In the genomic region with DNA sequence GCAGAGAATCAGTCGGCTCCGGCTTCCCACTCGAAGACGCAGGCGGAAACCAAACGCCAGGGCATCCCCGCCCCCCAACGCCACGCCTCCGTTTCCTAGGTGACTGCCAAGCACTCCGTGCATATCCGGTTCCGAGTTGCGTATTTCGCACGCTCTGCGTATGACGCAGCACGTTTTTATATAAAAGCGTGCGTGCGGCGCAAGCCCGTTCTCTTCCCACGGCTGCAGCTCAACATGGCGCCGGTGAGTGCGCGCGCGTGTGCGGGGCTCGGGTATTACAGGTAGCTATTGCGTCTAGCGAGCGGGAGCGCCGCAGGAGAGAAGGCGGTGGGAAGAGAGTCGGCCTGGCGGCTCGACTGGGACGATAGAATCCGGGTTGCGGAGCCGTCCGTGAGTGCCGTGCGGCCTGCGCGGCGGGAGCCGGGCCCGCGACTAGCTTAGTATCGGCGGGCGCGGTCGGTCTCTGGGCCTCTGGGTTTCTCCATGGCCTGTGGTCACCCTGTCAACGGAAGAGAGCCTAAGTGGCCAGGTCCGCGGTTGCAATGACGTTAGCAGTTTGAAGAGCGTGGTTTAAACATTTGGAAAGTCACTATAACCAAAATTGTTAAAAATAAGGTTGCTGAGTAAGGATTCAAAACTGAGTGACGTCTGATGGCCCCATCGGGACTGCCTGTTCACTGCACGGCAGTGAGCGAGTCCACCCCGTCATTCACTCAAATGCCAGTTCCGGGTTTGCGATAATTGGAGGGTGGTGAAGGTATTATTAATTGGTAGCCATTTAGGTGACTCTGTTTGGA, we compare ENCODE assay signal across 8 mouse cellular contexts. TPM values are rescaled to one million over a fixed set of nuclear protein-coding genes. Genes with fewer than 3 reads are reported as not detected.
A peak's percentile ranks its signal among the peaks of the same experiment; 100 is the strongest.
DNase-seq lines count a peak whose midpoint lies in the region; ATAC-seq and TF ChIP-seq lines count a peak whose summit lies in the region.

A gene (plus strand): TSS at position 136 of the 797 bp plus-strand sequence.

- peaks cover 5% of the 10 kb centered on the region; the same call in 1 of the 2 replicates for H3K36me3 ChIP-seq in hindbrain, postnatal 0 days (ENCODE audit: insufficient read depth, low read length)

- intact Hi-C loops in gastrocnemius, adult 2 months (cut with DNase I): no loop called here
- intact Hi-C loops in left cerebral cortex, adult 2 months (cut with DNase I): loop anchor here (1.0 to 10.0 kb wide), 3 partner anchors 24 to 1989 kb away; a partner anchor contains a TSS

- under 1% methylated on average over 72 of the region's 72 CpGs for WGBS in hindbrain, postnatal 0 days

- no peaks in the 10 kb centered on the region for H3K9me3 ChIP-seq in hindbrain, postnatal 0 days (ENCODE audit: low read length)

- H3K4me3 ChIP-seq in gastrocnemius, adult 2 months: peak within 1 kb of the TSS; percentile 92
- peak within 1 kb of the TSS; percentile 78 for H3K4me3 ChIP-seq in hindbrain, postnatal 0 days (ENCODE audit: low read length)
- H3K4me3 ChIP-seq in left cerebral cortex, adult 2 months: peak within 1 kb of the TSS; percentile 94

- peak within 1 kb of the TSS; percentile 81 for H3K9ac ChIP-seq in hindbrain, postnatal 0 days (replicated peaks; ENCODE audit: low read length)

- no peaks in the 10 kb centered on the region for H3K27me3 ChIP-seq in hindbrain, postnatal 0 days (ENCODE audit: insufficient read depth, low read length)

- H3K4me1 ChIP-seq in hindbrain, postnatal 0 days (ENCODE audit: insufficient read depth, low read length): peaks cover 6% of the 10 kb centered on the region; the same call in 1 of the 2 replicates

- peak within 1 kb of the TSS; percentile 75 for H3K4me2 ChIP-seq in hindbrain, postnatal 0 days (ENCODE audit: low read depth, low read length)

- ATAC-seq in common myeloid progenitor, adult 5-6 weeks (replicated peaks; ENCODE audit: low read depth, poor library complexity, severe bottlenecking): peak; percentile 96
- peak; percentile 100 for ATAC-seq in hindbrain, postnatal 0 days
- ATAC-seq in megakaryocyte, adult 5-6 weeks (ENCODE audit: poor library complexity, severe bottlenecking): peak; percentile 97

- no peak for TF ChIP-seq CTCF in gastrocnemius, adult 2 months (IDR thresholded peaks at IDR 0.05)
- TF ChIP-seq CTCF in hindbrain, postnatal 0 days (IDR thresholded peaks at IDR 0.05; ENCODE audit: low read depth): no peak; the same call in 1 of the 2 replicates
- no peak for TF ChIP-seq CTCF in left cerebral cortex, adult 2 months (IDR thresholded peaks at IDR 0.05)

- H3K27ac ChIP-seq in gastrocnemius, adult 2 months: peak within 1 kb of the TSS; percentile 96
- H3K27ac ChIP-seq in hindbrain, postnatal 0 days: peak within 1 kb of the TSS; percentile 85
- peak within 1 kb of the TSS; percentile 94 for H3K27ac ChIP-seq in left cerebral cortex, adult 2 months

- peak; percentile 99 for DNase-seq in ZHBTc4 (ENCODE audit: low read depth, low spot score)
- peak; percentile 99 for DNase-seq in gastrocnemius, adult 2 months
- peak; percentile 100 for DNase-seq in hindbrain, postnatal 0 days (ENCODE audit: low spot score)
- peak; percentile 98 to 99 for DNase-seq in left cerebral cortex, adult 2 months (ENCODE audit: extremely low spot score in 1 of 2, low spot score in 2 of 2)
- peak; percentile 99 for DNase-seq in right cerebral cortex, adult 2 months (ENCODE audit: low spot score in 2 of 2)
- peak; percentile 100 for DNase-seq in urinary bladder, postnatal 14 days (ENCODE audit: low spot score)

RNA-seq across cellular contexts. Expression of the gene that starts here (rescaled TPM):
- 170 and 232 TPM in 2 replicates for total RNA-seq in common myeloid progenitor, adult 5-6 weeks (2017)
- 100 to 1,000 TPM; 126 to 178 TPM for total RNA-seq in gastrocnemius, adult 2 months (2021)
- total RNA-seq in hindbrain, postnatal 0 days (2014; rRNA removed): 116 and 157 TPM in 2 replicates
- polyA plus RNA-seq in hindbrain, postnatal 0 days (2015; fragmentation: Nextera tagmentation; extraction: Ambion mirVana): 341 and 391 TPM in 2 replicates
- total RNA-seq in left cerebral cortex, adult 2 months (2021): 100 to 1,000 TPM; 169 to 217 TPM
- 464 and 466 TPM in 2 replicates for total RNA-seq in megakaryocyte, adult 5-6 weeks (2015)
- 66.5 and 72.5 TPM in 2 replicates for total RNA-seq in megakaryocyte, adult 5-6 weeks (2017)

Comparison
In these comparisons a context has a peak if more than half of its experiments do, and no peak if none do; other contexts are left out.
1. Peak in every context shown above with its lines: DNase-seq, ATAC-seq, H3K4me3 ChIP-seq and H3K27ac ChIP-seq.